Mouse (Mus musculus) stomach, embryonic 15.5 days (tissue): ENCODE measurements around the gene Crispld2. TPM values are rescaled to one million over a fixed set of nuclear protein-coding genes. Genes with fewer than 3 reads are reported as not detected.
A peak's percentile ranks its signal among the peaks of the same experiment; 100 is the strongest.

Experiments used
- ATAC-seq: fragments of 200-750 bp; cut with Nextera tagmentation; 2 replicates; pipeline ENCODE4 v1.8.0; 2017; ENCODE audit warnings: low read depth, moderate number of reproducible peaks, moderate TSS enrichment; ENCODE audit not compliant: insufficient read depth, low FRiP score
- H3K27ac ChIP-seq: fragments of 300-500 bp; sonication (generic); 2 replicates; pipeline ENCODE4 v1.5.1; 2015; ENCODE audit warnings: mild to moderate bottlenecking, inconsistent platforms
- H3K27me3 ChIP-seq: fragments of 300-500 bp; sonication (generic); replicated peaks from 2 replicates; pipeline ENCODE4 v1.6.1; 2015; ENCODE audit warnings: inconsistent platforms
- H3K36me3 ChIP-seq: fragments of 300-500 bp; sonication (generic); 2 replicates; pipeline ENCODE4 v1.6.1; 2015; ENCODE audit warnings: inconsistent platforms
- H3K4me1 ChIP-seq: fragments of 300-500 bp; sonication (generic); 2 replicates; pipeline ENCODE4 v1.6.1; 2015; ENCODE audit warnings: inconsistent platforms
- H3K4me2 ChIP-seq: fragments of 300-500 bp; sonication (generic); 2 replicates; pipeline ENCODE4 v1.6.1; 2015; ENCODE audit warnings: mild to moderate bottlenecking, inconsistent platforms
- H3K4me3 ChIP-seq: fragments of 300-500 bp; sonication (generic); replicated peaks from 2 replicates; pipeline ENCODE4 v1.5.1; 2015; ENCODE audit warnings: inconsistent platforms
- H3K9ac ChIP-seq: fragments of 300-500 bp; sonication (generic); 2 replicates; pipeline ENCODE4 v1.6.1; 2015; ENCODE audit warnings: inconsistent platforms
- H3K9me3 ChIP-seq: fragments of 300-500 bp; sonication (generic); 2 replicates; pipeline ENCODE4 v1.6.1; 2016; ENCODE audit warnings: inconsistent platforms
- WGBS: fragments of 180-500 bp; shearing (Covaris S2); methylation state at CpG from one replicate; pipeline ENCODE4 v1.1.7; 2015; 5-methylcytosine and 5-hydroxymethylcytosine counted together
- polyA plus RNA-seq: library from polyadenylated mRNA; unstranded; fragments of >200 nt; fragmentation: Nextera tagmentation; extraction: Ambion mirVana; gene quantifications from 2 replicates; pipeline ENCODE4 v1.2.1, GENCODE M21; 2015

Crispld2 gene
- 33.5 and 34.5 TPM in 2 replicates for polyA plus RNA-seq

DNA sequence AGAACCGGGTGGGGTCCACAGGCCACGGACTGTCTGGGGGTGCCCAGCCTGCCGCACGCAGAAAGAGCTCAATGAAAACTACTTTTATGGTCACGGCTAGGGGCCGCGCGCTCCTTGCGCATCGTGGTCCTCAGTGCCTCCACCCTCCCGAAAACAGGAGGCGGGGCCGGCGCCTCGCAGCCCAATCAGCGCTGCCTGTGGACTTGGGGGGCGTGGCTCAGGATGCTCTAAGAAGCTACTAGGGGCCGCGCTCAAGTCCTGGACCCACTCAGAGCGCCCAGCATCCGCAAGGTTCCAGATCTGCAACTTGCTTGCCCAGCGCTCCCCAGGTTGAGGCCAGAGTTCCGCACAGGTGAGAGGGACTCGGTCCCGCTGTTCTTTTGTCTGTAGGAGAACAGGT, at the start of gene Crispld2:
Crispld2 (plus strand) TSS at position 190 of the 400 bp plus-strand sequence.
- peak; percentile 89 for ATAC-seq
- H3K9ac ChIP-seq: no peak within 1 kb of the TSS
- under 1% methylated on average over 25 of the region's 25 CpGs for WGBS

GRCm38 (mm10) chr8:119943616-119944015, 48.6 kb upstream of the Crispld2 start:
- no peak for ATAC-seq

More for the DNA sequence above, at the start of gene Crispld2:
- Histone ChIP-seq H3K36me3 (no peaks in the 10 kb centered on the region), H3K9me3 (no peaks in the 10 kb centered on the region), H3K4me2 (peak within 1 kb of the TSS; percentile 49), H3K4me3 (peak within 1 kb of the TSS; percentile 39), H3K4me1 (peaks cover 22% of the 10 kb centered on the region), H3K27ac (no peak within 1 kb of the TSS), H3K27me3 (peaks cover 29% of the 10 kb centered on the region)

GRCm38 (mm10) chr8:119944096-119944811, 48.0 kb upstream of the Crispld2 start:
- ATAC-seq: peak; percentile 44; the same call in 1 of the 2 replicates
- H3K27ac ChIP-seq: no peak overlapping the region
- H3K36me3 ChIP-seq: peaks cover 55% of the 10 kb centered on the region
- 65% methylated on average over 9 of the region's 9 CpGs for WGBS
- H3K27me3 ChIP-seq: no peaks in the 10 kb centered on the region
- no peaks in the 10 kb centered on the region for H3K4me1 ChIP-seq
- no peak overlapping the region for H3K4me3 ChIP-seq
- no peak overlapping the region for H3K4me2 ChIP-seq
- no peaks in the 10 kb centered on the region for H3K9me3 ChIP-seq
- no peak overlapping the region for H3K9ac ChIP-seq

More at GRCm38 (mm10) chr8:119943616-119944015, 48.6 kb upstream of the Crispld2 start:
- no peaks in the 10 kb centered on the region for H3K9me3 ChIP-seq
- H3K4me2 ChIP-seq: no peak overlapping the region
- H3K4me1 ChIP-seq: no peaks in the 10 kb centered on the region
- no peak overlapping the region for H3K27ac ChIP-seq
- no peaks in the 10 kb centered on the region for H3K27me3 ChIP-seq
- no peak overlapping the region for H3K9ac ChIP-seq
- peaks cover 49% of the 10 kb centered on the region for H3K36me3 ChIP-seq
- no peak overlapping the region for H3K4me3 ChIP-seq
- WGBS: 90% methylated on average over 10 of the region's 10 CpGs

- H3K4me2 ChIP-seq: no peak overlapping the region
- no peak overlapping the region for H3K27ac ChIP-seq
- H3K27me3 ChIP-seq: no peaks in the 10 kb centered on the region
- H3K9ac ChIP-seq: no peak overlapping the region
- ATAC-seq: no peak
- WGBS: 82% methylated on average over 8 of the region's 8 CpGs
- H3K4me3 ChIP-seq: no peak overlapping the region
- H3K9me3 ChIP-seq: no peaks in the 10 kb centered on the region
- H3K36me3 ChIP-seq: peaks cover 66% of the 10 kb centered on the region
- no peaks in the 10 kb centered on the region for H3K4me1 ChIP-seq
These were observed 45.8 kb upstream of the Crispld2 start for GRCm38 (mm10) chr8:119946326-119946865.

- Histone ChIP-seq H3K36me3 (peaks cover 65% of the 10 kb centered on the region), H3K27me3 (no peaks in the 10 kb centered on the region), H3K4me1 (no peaks in the 10 kb centered on the region), H3K4me3 (no peak overlapping the region), H3K9ac (no peak overlapping the region), H3K4me2 (no peak overlapping the region), H3K27ac (no peak overlapping the region), H3K9me3 (no peaks in the 10 kb centered on the region)
- WGBS: 74% methylated on average over 19 of the region's 19 CpGs
- no peak for ATAC-seq
These were observed 44.6 kb upstream of the Crispld2 start for GRCm38 (mm10) chr8:119947653-119948052.

DNA sequence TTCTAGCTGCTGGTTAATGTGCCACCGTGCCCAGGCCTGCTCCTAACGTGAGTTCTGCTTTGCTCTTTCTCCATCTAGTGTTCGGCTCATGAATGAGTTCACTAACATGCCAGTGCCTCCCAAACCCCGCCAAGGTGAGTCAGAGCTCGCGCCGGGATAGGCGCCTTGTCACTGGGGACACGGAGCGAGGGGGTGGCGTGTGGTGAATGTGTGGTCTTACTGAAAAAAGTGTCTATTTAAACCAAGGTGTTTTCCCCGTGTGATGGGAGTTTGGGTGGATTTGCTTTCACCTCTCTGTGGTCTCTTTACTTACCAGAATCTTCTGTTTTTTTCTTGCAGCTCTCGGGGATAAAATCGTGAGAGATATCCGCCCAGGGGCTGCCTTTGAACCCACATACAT, 43.9 kb upstream of the Crispld2 start:
- no peaks in the 10 kb centered on the region for H3K4me1 ChIP-seq
- H3K36me3 ChIP-seq: peaks cover 72% of the 10 kb centered on the region
- no peak overlapping the region for H3K9ac ChIP-seq
- H3K27me3 ChIP-seq: no peaks in the 10 kb centered on the region
- WGBS: 82% methylated on average over 15 of the region's 15 CpGs
- H3K4me2 ChIP-seq: no peak overlapping the region
- H3K27ac ChIP-seq: no peak overlapping the region
- H3K4me3 ChIP-seq: no peak overlapping the region
- no peaks in the 10 kb centered on the region for H3K9me3 ChIP-seq
- ATAC-seq: no peak

DNA sequence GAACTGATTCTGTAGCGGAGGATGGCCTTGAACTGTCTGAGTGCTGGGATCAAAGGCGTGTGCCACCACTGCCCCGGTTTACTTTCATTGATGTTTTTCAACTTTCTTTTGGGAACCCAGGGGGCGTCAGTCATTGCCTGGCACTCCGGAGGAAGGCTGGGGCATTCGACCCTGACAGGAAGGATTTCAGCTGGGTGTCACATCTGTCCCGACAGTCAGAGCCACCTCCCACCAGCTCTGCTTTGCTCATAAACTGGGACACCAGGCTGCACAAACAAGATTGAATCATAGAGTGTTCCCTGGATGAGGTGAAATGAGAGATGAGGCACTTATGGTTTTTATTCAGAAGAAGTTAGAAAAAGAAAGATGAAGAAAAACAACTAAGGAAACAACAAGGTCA, 40.0 kb upstream of the Crispld2 start:
- no peaks in the 10 kb centered on the region for H3K9me3 ChIP-seq
- no peak overlapping the region for H3K27ac ChIP-seq
- no peak overlapping the region for H3K9ac ChIP-seq
- H3K27me3 ChIP-seq: no peaks in the 10 kb centered on the region
- WGBS: 76% methylated on average over 7 of the region's 7 CpGs
- no peak overlapping the region for H3K4me2 ChIP-seq
- H3K4me3 ChIP-seq: no peak overlapping the region
- ATAC-seq: no peak
- no peaks in the 10 kb centered on the region for H3K4me1 ChIP-seq
- peaks cover 88% of the 10 kb centered on the region for H3K36me3 ChIP-seq

DNA sequence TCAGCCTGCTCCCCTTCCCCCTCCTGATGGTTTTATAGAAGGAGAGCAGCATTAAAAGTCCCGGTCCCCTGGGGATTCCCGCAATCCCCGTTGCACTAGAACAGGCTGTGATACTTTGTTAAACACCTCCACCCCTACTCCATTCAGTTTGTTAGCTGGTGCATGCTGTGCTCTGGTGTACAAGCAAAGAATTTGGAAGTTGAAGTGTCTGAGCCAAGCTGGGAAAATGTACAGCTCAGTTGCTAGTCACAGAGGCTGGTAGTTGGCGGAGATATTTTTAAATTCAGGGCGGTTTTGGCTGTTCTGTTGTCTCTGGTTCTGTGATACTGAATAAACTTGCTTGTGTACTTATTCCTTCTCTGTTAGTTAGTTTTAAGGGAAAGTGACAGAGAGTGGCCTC, 39.5 kb upstream of the Crispld2 start:
- H3K4me1 ChIP-seq: no peaks in the 10 kb centered on the region
- H3K9ac ChIP-seq: no peak overlapping the region
- H3K9me3 ChIP-seq: no peaks in the 10 kb centered on the region
- H3K36me3 ChIP-seq: peaks cover 90% of the 10 kb centered on the region
- H3K27ac ChIP-seq: no peak overlapping the region
- 88% methylated on average over 5 of the region's 5 CpGs for WGBS
- no peaks in the 10 kb centered on the region for H3K27me3 ChIP-seq
- no peak overlapping the region for H3K4me2 ChIP-seq
- no peak for ATAC-seq
- H3K4me3 ChIP-seq: no peak overlapping the region

DNA sequence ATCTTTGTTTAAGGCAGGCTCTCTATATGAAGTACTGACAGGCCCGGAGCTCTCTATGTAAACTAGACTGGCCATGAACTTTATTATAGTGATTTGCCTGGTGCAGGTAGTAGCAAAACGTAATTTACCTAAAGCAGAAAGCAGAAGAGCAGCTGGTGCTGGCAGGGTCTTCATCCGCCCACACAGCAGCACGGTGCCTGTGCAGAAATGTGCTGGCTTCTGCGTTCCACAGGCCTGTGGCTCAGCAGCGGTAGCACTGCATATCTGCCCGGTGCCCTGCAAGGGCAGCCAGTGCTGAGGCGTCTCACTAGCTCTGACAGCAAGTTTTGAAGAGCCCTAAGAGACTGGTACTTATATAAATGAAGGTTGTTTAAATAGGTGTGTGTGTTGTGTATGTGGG, 36.9 kb upstream of the Crispld2 start:
- Histone ChIP-seq H3K4me1 (no peaks in the 10 kb centered on the region; the same call in 1 of the 2 replicates), H3K9me3 (no peaks in the 10 kb centered on the region), H3K4me3 (no peak overlapping the region), H3K27me3 (no peaks in the 10 kb centered on the region), H3K36me3 (peaks cover 73% of the 10 kb centered on the region), H3K9ac (no peak overlapping the region), H3K27ac (no peak overlapping the region), H3K4me2 (no peak overlapping the region)
- ATAC-seq: no peak
- 89% methylated on average over 8 of the region's 8 CpGs for WGBS

- no peak overlapping the region for H3K9ac ChIP-seq
- H3K27me3 ChIP-seq: no peaks in the 10 kb centered on the region
- no peak overlapping the region for H3K27ac ChIP-seq
- H3K4me2 ChIP-seq: no peak overlapping the region
- ATAC-seq: no peak
- no peaks in the 10 kb centered on the region for H3K9me3 ChIP-seq
- H3K4me1 ChIP-seq: no peaks in the 10 kb centered on the region; the same call in 1 of the 2 replicates
- peaks cover 48% of the 10 kb centered on the region for H3K36me3 ChIP-seq
- 93% methylated on average over 10 of the region's 10 CpGs for WGBS
- no peak overlapping the region for H3K4me3 ChIP-seq
These were observed 34.2 kb upstream of the Crispld2 start for GRCm38 (mm10) chr8:119958076-119958475.

DNA sequence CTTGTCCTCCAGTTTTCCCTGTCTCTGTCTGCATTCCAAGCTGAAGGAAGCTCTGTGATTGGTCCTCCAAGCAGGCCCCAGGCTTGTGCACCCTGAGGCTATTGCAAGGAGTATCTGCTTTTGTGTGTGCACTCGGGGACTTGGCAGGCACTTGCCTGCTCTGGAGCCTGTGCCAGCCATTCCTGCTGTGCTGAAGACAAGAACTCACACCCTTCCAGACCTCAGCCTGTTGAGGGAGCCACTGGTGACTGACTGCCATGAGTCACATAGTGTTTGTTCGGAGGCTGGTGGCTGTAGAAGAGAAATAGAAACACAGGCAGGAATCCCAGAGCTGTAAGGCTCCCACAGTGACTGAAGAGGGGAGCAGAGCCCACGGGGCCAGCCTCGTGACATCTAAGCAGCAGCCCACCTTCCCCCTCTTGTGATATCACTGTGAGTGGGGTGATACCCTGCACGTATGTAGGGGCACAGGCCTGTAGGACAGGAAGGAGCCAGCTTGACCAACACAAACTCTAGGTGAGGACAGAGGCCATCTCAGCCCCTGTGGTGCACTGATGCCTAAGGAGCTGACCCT, 31.6 kb upstream of the Crispld2 start:
- no peak overlapping the region for H3K9ac ChIP-seq
- 53% methylated on average over 5 of the region's 5 CpGs for WGBS
- peak; percentile 19; the same call in 1 of the 2 replicates for ATAC-seq
- no peak overlapping the region for H3K27ac ChIP-seq
- H3K9me3 ChIP-seq: no peaks in the 10 kb centered on the region
- H3K4me1 ChIP-seq: no peaks in the 10 kb centered on the region; the same call in 1 of the 2 replicates
- no peak overlapping the region for H3K4me3 ChIP-seq
- peaks cover 22% of the 10 kb centered on the region for H3K36me3 ChIP-seq
- H3K27me3 ChIP-seq: no peaks in the 10 kb centered on the region
- no peak overlapping the region for H3K4me2 ChIP-seq

GRCm38 (mm10) chr8:119964859-119965258, 27.4 kb upstream of the Crispld2 start:
- Histone ChIP-seq H3K9ac (no peak overlapping the region), H3K27ac (no peak overlapping the region), H3K4me3 (no peak overlapping the region), H3K4me1 (no peaks in the 10 kb centered on the region; the same call in 1 of the 2 replicates), H3K36me3 (no peaks in the 10 kb centered on the region), H3K9me3 (no peaks in the 10 kb centered on the region), H3K4me2 (no peak overlapping the region), H3K27me3 (no peaks in the 10 kb centered on the region)
- ATAC-seq: no peak
- 55% methylated on average over 4 of the region's 4 CpGs for WGBS
